Mouse (Mus musculus): ENCODE data around the gene Erbb2. TPM values are rescaled to one million over a fixed set of nuclear protein-coding genes. Genes with fewer than 3 reads are reported as not detected.

The Erbb2 gene
- polyA plus RNA-seq, 1 experiment from 2014 or later, result 49.6 TPM

DNA sequence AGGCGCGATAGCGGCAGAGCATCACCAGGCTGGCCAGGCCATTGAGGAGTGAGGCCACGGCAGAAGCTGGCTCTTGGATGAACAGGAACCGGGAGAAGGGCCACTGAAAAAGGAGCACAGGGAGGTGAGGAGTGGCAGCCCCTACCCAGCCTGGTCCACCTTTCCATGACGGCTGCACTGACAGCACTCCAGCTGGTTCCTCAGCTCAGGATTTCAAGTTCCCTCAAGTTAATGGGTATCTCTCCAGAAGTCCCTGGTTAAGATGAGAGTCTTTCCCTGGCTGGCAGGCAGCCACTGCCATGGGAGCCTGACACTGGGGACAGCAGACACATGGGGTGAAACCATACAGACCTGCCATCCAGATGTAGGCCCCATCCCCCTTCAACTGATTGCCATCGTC lies 14.3 kb upstream of the Erbb2 start:
- ATAC-seq (ENCODE audit: insufficient number of reproducible peaks, insufficient read depth, low FRiP score, low TSS enrichment, low read depth), result no peak
- Histone ChIP-seq H3K4me1 (peaks cover 32% of the 10 kb centered on the region), H3K9me3 (no peaks in the 10 kb centered on the region), H3K4me3 (no peak overlapping the region), H3K9ac (no peak overlapping the region), H3K27ac (no peak overlapping the region), H3K4me2 (no peak overlapping the region), H3K36me3 (peaks cover 8% of the 10 kb centered on the region), H3K27me3 (no peaks in the 10 kb centered on the region; the same call in none of the 2 replicates)
- WGBS, result 91% methylated on average over 7 of the region's 7 CpGs

GRCm38 (mm10) chr11:98400161-98400726 lies 12.0 kb upstream of the Erbb2 start, which contains the start of gene Pgap3:
Pgap3 (minus strand) TSS chr11:98400490.
- peak within 1 kb of the TSS; percentile 97 for H3K27ac ChIP-seq
- H3K4me1 ChIP-seq, result peaks cover 9% of the 10 kb centered on the region
- peak within 1 kb of the TSS; percentile 76 for H3K4me3 ChIP-seq
- H3K36me3 ChIP-seq, result peaks cover 8% of the 10 kb centered on the region
- H3K27me3 ChIP-seq, result no peaks in the 10 kb centered on the region
- H3K4me2 ChIP-seq, result peak within 1 kb of the TSS; percentile 65
- under 1% methylated on average over 40 of the region's 40 CpGs for WGBS
- H3K9ac ChIP-seq, result peak within 1 kb of the TSS; percentile 82
- no peaks in the 10 kb centered on the region for H3K9me3 ChIP-seq
- peak; percentile 90 for ATAC-seq (ENCODE audit: insufficient number of reproducible peaks, insufficient read depth, low FRiP score, low TSS enrichment, low read depth)

DNA sequence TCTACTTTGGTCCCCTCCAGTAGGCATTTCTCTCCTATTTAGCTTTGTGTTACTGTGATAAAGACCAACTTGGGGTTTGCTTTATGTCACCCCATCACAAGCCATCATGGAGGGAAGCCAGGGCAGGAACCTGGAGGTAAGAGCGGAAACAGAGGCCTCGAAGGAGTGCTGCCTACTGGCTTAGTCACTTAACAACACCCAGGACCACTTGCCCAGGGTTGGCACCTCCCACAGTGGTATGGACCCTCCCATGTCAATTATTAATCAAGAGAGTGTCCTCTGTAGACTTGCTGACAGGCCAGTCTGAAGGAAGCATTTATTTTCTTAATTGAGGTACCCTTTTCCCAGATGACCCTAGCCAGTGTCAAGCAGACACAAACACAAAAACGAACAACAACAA lies 11.5 kb upstream of the Erbb2 start:
- Histone ChIP-seq H3K4me3 (peak overlapping the region; percentile 76), H3K9me3 (no peaks in the 10 kb centered on the region), H3K9ac (peak overlapping the region; percentile 82), H3K36me3 (peaks cover 8% of the 10 kb centered on the region), H3K27ac (peak overlapping the region; percentile 97), H3K27me3 (no peaks in the 10 kb centered on the region), H3K4me2 (peak overlapping the region; percentile 65), H3K4me1 (peaks cover 9% of the 10 kb centered on the region)
- 55% methylated on average over 3 of the region's 3 CpGs for WGBS
- no peak for ATAC-seq (ENCODE audit: insufficient number of reproducible peaks, insufficient read depth, low FRiP score, low TSS enrichment, low read depth)

DNA sequence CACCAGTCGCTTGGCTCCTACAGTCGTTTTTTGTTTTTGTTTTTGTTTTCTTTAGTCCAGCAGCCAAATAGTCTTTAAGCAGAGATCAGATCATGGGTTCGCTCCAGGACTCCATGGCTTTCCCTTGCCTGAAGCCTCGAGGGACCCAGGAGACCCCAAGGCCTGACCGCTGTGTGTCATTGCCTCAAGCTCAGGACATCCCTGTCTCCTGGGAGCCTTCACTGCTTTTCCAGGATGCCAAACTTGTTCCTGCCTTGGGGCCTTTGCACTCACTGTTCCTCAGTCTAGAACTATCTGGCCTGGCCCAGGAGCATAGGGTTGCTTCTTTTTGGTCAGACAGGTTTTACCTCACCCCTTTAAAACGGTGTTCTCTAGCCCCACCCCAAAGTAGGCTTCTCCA lies 5.6 kb upstream of the Erbb2 start:
- no peak overlapping the region for H3K4me2 ChIP-seq
- no peak overlapping the region for H3K4me3 ChIP-seq
- ATAC-seq (ENCODE audit: insufficient number of reproducible peaks, insufficient read depth, low FRiP score, low TSS enrichment, low read depth), result no peak
- no peak overlapping the region for H3K9ac ChIP-seq
- 60% methylated on average over 6 of the region's 6 CpGs for WGBS
- H3K4me1 ChIP-seq, result peaks cover 20% of the 10 kb centered on the region
- no peaks in the 10 kb centered on the region for H3K9me3 ChIP-seq
- no peaks in the 10 kb centered on the region for H3K36me3 ChIP-seq
- H3K27ac ChIP-seq, result no peak overlapping the region
- peaks cover 5% of the 10 kb centered on the region; the same call in 1 of the 2 replicates for H3K27me3 ChIP-seq

DNA sequence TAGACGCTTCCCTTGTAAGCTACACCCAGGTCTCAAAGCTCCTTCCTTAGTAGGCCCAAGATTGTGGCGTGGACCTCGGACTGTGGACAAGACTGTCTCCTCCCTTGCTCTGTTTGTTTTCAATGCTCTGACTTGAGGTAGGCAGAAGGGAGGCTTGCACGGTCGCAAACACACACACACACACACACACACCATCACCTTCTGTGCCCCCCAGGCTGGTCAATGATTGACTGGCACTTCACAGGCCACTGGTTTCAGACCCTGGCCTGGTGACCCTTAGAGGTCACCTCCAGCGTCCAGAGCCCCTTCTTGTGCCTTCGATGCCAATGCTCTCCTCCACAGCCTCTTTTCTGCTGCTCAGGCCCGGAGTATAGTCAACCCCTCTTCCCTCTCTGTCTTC lies 3.4 kb upstream of the Erbb2 start:
- H3K36me3 ChIP-seq, result no peaks in the 10 kb centered on the region
- H3K27me3 ChIP-seq, result peaks cover 5% of the 10 kb centered on the region; the same call in 1 of the 2 replicates
- peak overlapping the region; percentile 69 for H3K9ac ChIP-seq
- H3K27ac ChIP-seq, result peak overlapping the region; percentile 68
- peak overlapping the region; percentile 49 for H3K4me2 ChIP-seq
- peak overlapping the region; percentile 15; the same call in 1 of the 2 replicates for H3K4me3 ChIP-seq
- no peaks in the 10 kb centered on the region for H3K9me3 ChIP-seq
- peaks cover 30% of the 10 kb centered on the region for H3K4me1 ChIP-seq
- no peak for ATAC-seq (ENCODE audit: insufficient number of reproducible peaks, insufficient read depth, low FRiP score, low TSS enrichment, low read depth)
- 49% methylated on average over 8 of the region's 8 CpGs for WGBS

- ATAC-seq (ENCODE audit: insufficient number of reproducible peaks, insufficient read depth, low FRiP score, low TSS enrichment, low read depth), result no peak
- H3K4me3 ChIP-seq, result peak overlapping the region; percentile 15; the same call in 1 of the 2 replicates
These were observed 2.9 kb upstream of the Erbb2 start for GRCm38 (mm10) chr11:98409341-98409822.

GRCm38 (mm10) chr11:98412797-98413301 lies 579 bp downstream of the Erbb2 start:
- H3K4me1 ChIP-seq, result peaks cover 53% of the 10 kb centered on the region
- WGBS, result 0% methylated on average over 40 of the region's 40 CpGs
- H3K36me3 ChIP-seq, result peaks cover 10% of the 10 kb centered on the region; the same call in 1 of the 2 replicates
- H3K4me3 ChIP-seq, result peak overlapping the region; percentile 96
- no peaks in the 10 kb centered on the region for H3K9me3 ChIP-seq
- ATAC-seq (ENCODE audit: insufficient number of reproducible peaks, insufficient read depth, low FRiP score, low TSS enrichment, low read depth), result peak; percentile 33; the same call in 1 of the 2 replicates
- H3K4me2 ChIP-seq, result peak overlapping the region; percentile 75
- H3K9ac ChIP-seq, result peak overlapping the region; percentile 98
- H3K27me3 ChIP-seq, result peaks cover 5% of the 10 kb centered on the region; the same call in 1 of the 2 replicates
- H3K27ac ChIP-seq, result peak overlapping the region; percentile 99

More at GRCm38 (mm10) chr11:98409341-98409822, 2.9 kb upstream of the Erbb2 start:
- H3K27me3 ChIP-seq, result peaks cover 5% of the 10 kb centered on the region; the same call in 1 of the 2 replicates
- peaks cover 35% of the 10 kb centered on the region for H3K4me1 ChIP-seq
- peak overlapping the region; percentile 68 for H3K27ac ChIP-seq
- no peaks in the 10 kb centered on the region for H3K36me3 ChIP-seq
- peak overlapping the region; percentile 49 for H3K4me2 ChIP-seq
- peak overlapping the region; percentile 69 for H3K9ac ChIP-seq
- no peaks in the 10 kb centered on the region for H3K9me3 ChIP-seq
- WGBS, result 3% methylated on average over 10 of the region's 10 CpGs

DNA sequence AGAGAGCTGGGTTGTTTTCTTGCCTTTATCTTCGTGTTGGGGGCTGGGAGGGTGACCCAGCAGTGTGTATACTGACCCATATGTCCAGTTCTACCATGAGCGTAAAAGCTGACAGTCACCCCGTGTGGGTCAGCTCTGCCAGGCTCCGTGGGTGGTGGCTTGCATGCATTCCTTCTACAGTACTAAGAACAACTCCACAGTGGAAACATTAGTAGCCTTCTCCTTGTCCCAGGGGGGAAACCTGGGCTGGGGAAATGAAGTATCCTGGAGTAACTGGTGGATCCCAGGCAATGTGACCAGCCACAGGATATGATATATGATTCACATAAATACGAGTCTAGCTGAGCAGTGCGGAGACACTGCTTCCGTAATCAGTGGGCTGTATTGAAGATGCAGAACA lies 1.5 kb downstream of the Erbb2 start:
- Histone ChIP-seq H3K9ac (peak overlapping the region; percentile 98), H3K4me3 (peak overlapping the region; percentile 96), H3K4me2 (peak overlapping the region; percentile 75), H3K4me1 (peaks cover 54% of the 10 kb centered on the region), H3K27me3 (peaks cover 5% of the 10 kb centered on the region; the same call in 1 of the 2 replicates), H3K27ac (peak overlapping the region; percentile 99; the same call in 1 of the 2 replicates), H3K9me3 (no peaks in the 10 kb centered on the region), H3K36me3 (peaks cover 10% of the 10 kb centered on the region; the same call in 1 of the 2 replicates)
- no peak for ATAC-seq (ENCODE audit: insufficient number of reproducible peaks, insufficient read depth, low FRiP score, low TSS enrichment, low read depth)
- 16% methylated on average over 7 of the region's 7 CpGs for WGBS

DNA sequence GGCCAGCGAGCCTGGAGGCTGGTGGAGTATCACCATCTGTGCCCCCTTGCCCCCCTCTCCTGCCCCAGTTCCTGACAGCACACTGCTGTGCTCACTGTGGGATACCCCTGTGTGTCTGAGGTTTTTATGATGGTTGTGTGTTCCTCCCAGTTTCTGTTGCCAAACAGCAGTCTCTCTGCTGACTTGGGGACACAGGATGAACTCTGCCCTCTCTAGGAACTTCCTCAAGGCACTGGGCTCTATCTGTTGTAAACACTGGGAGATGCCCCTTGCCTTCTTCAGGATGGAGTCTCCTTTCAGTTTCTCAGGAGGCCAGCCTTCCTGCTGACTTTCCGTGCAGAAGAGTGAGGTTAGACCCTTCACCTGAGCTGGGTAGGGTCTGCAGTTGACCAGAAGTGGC lies 1.9 kb downstream of the Erbb2 start:
- Histone ChIP-seq H3K4me3 (peak overlapping the region; percentile 96), H3K36me3 (peaks cover 14% of the 10 kb centered on the region; the same call in 1 of the 2 replicates), H3K9ac (peak overlapping the region; percentile 98), H3K4me2 (peak overlapping the region; percentile 75), H3K27me3 (peaks cover 5% of the 10 kb centered on the region; the same call in 1 of the 2 replicates), H3K27ac (no peak overlapping the region), H3K9me3 (no peaks in the 10 kb centered on the region), H3K4me1 (peaks cover 49% of the 10 kb centered on the region)
- WGBS, result 40% methylated on average over 2 of the region's 2 CpGs
- no peak for ATAC-seq (ENCODE audit: insufficient number of reproducible peaks, insufficient read depth, low FRiP score, low TSS enrichment, low read depth)

GRCm38 (mm10) chr11:98417074-98417473 lies 4.8 kb downstream of the Erbb2 start:
- 83% methylated on average over 1 of the region's 1 CpGs for WGBS
- Histone ChIP-seq H3K36me3 (peaks cover 44% of the 10 kb centered on the region), H3K9ac (no peak overlapping the region), H3K4me1 (peaks cover 35% of the 10 kb centered on the region), H3K4me3 (no peak overlapping the region), H3K4me2 (no peak overlapping the region), H3K27ac (no peak overlapping the region), H3K27me3 (no peaks in the 10 kb centered on the region), H3K9me3 (no peaks in the 10 kb centered on the region)
- ATAC-seq (ENCODE audit: insufficient number of reproducible peaks, insufficient read depth, low FRiP score, low TSS enrichment, low read depth), result no peak

DNA sequence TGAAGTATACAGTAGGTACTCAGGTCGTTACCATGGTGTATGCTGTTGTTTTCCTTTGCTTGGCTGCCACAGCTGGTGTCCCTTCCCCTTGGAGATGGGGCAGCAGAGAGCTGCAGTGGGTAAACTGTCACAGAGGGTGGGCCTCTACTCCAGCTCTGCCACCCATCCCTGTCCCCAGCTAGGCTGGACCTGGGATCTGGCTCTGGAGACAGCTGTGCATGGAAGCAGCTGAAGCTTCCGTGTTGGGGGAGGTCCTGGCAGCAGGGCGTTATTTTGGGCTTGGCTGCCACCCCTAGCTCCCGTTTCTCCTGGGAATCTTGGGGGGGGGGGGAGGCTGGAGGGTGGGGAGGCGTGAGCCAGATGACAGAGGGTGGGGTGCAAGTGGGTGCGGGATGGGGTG lies 6.0 kb downstream of the Erbb2 start:
- Histone ChIP-seq H3K4me1 (peaks cover 34% of the 10 kb centered on the region), H3K9me3 (no peaks in the 10 kb centered on the region), H3K4me3 (no peak overlapping the region), H3K9ac (no peak overlapping the region), H3K27me3 (no peaks in the 10 kb centered on the region), H3K36me3 (peaks cover 56% of the 10 kb centered on the region), H3K27ac (peak overlapping the region; percentile 11; the same call in 1 of the 2 replicates), H3K4me2 (no peak overlapping the region)
- WGBS, result 75% methylated on average over 6 of the region's 6 CpGs
- no peak for ATAC-seq (ENCODE audit: insufficient number of reproducible peaks, insufficient read depth, low FRiP score, low TSS enrichment, low read depth)
